Mouse (Mus musculus): ENCODE measurements at regions not wholly inside any gene's neighbourhood (a gene's known extent, or its start where the extent isn't known, plus 50 kb on each side); places are given as distances from the start of the nearest gene placed in this dataset.

- TF ChIP-seq CTCF (conservative IDR thresholded peaks at IDR 0.05), result no peak
- no peak overlapping the region for H3K4me3 ChIP-seq
Measured at GRCm38 (mm10) chr16:51722682-51723081, 308.3 kb upstream of the Cblb start.

DNA sequence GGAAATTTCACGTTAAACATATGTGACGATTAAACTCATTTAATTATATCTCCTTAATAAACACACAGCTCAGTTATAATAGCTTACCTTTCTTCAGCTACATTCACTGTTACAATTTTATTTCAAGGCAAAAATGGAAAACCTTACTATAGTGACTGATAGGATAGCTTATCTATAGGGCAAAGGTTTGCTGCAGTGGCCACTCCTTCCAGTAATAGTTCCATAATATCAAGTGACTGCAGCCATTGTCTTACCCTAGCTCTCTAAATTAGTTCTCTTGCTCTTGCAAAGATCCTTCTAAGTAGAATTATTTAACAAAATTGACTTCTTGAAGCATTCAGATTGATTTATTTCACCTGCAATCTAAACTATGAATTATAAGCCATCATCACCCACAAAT lies 289.1 kb upstream of the Cblb start:
- no peak overlapping the region for H3K27ac ChIP-seq
- TF ChIP-seq CTCF (conservative IDR thresholded peaks at IDR 0.05), result no peak
- H3K4me3 ChIP-seq, result no peak overlapping the region
- DNase-seq (ENCODE audit: low spot score in 2 of 2), result no peak

More at GRCm38 (mm10) chr16:51722682-51723081, 308.3 kb upstream of the Cblb start:
- DNase-seq (ENCODE audit: low spot score in 2 of 2), result no peak
- no peak overlapping the region for H3K27ac ChIP-seq

DNA sequence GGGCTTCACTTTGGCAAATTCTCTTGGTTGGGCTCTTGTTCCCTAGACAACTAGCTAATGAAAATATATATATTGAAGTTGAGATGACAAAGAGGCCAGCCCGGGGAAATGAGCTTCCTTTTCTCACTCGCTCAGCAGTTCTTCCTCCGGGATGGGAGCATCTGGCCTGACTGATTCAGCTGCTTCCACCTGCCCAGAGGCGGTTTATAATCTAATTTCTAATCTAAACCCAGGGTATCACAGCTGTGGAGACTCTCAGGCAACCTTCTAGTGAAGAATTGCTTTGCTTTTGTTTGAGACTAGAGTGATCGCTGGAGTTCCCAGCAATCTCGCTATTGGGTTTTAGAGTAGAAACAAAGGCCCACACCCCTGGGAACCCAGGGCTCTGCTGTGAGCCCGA lies 279.1 kb upstream of the Cblb start:
- no peak overlapping the region for H3K4me3 ChIP-seq
- DNase-seq (ENCODE audit: low spot score in 2 of 2), result no peak
- H3K27ac ChIP-seq, result no peak overlapping the region
- TF ChIP-seq CTCF (conservative IDR thresholded peaks at IDR 0.05), result no peak

DNA sequence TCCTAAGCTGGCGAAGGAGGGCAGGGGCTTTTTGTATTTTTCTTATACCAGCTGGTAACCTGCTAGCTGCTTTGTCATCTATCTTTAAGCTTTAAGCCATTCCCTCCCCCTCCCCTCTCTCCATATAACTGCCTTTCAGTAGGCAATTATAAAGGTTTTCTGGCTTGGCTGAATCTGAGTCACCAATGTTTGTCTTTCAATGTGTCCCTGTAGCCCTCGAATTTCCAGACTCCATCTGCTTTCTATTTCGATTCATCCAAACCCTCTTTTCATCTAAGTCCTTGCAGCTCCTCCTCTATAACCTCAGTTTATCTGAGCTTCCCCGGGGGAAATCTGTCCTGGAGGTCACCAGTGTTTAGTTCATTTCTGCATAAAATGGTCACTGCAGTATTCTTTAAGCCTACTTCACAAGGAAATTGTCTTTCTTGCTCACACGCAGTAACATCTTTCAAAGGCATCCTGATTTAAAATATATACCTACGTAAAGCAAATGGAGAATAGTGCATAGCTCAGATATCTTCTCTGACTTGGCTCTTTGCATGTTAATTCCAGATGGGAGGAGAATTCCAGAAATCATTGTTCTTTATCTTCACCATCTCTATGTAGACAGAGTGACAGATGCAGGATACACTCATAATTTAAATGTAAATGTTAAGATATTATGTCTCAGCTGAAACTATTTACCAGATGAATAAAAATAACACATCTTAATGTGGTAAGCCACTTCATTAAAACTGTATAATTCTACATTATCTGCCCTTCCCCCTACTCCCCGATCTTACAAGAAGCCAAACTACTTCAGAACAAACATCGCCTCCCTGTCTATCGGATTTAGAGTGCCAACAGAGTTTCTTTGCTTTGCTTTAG lies 272.4 kb upstream of the Cblb start:
- DNase-seq (ENCODE audit: low spot score in 2 of 2), result peak; percentile 11 to 21
- no peak for TF ChIP-seq CTCF (conservative IDR thresholded peaks at IDR 0.05)
- Histone ChIP-seq H3K27ac (peak overlapping the region; percentile 70), H3K4me3 (no peak overlapping the region)

- peak; percentile 63 to 80 for DNase-seq (ENCODE audit: low spot score in 2 of 2)
- TF ChIP-seq CTCF (conservative IDR thresholded peaks at IDR 0.05), result no peak
- Histone ChIP-seq H3K27ac (peak overlapping the region; percentile 70), H3K4me3 (no peak overlapping the region)
Measured at GRCm38 (mm10) chr16:51759228-51759647, 271.8 kb upstream of the Cblb start.

DNA sequence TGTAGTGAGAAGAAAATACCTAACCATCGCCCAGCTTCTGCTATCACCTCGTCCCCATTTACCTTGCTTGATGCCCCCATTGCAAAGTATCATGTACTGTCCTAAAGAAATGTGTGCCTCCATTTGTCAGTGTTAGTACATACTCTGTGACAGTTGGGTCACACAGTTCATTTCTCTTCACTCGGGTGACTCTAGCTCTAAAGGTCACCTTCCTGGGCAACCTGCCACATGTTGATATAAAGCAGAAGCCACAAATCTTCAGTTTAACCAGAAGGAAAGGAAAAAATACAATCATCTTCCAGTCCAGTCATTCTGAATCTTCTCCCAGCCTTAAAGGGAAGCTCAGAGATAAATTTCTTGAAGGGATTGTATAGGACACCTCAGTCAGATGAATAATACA lies 263.5 kb upstream of the Cblb start:
- no peak overlapping the region for H3K4me3 ChIP-seq
- H3K27ac ChIP-seq, result no peak overlapping the region
- no peak for DNase-seq (ENCODE audit: low spot score in 2 of 2)
- no peak for TF ChIP-seq CTCF (conservative IDR thresholded peaks at IDR 0.05)

DNA sequence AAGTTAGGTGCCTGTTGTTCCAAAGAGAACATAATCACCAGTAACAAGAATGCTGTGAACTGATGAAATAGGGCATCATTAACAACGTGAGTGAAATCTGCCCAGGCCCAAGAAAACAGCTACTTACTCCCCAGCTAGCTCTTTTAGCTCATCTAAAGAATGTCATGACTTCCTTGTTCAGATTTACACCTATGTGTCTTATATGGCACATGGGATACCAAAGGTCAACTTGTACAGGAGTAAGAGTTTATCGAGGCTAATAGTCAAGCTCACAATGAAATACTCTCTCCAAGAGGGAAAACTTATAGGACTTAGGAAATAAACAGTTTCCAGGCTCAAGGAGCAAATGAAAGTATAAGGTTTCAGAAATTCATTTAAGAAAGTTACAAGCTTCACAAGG lies 252.1 kb upstream of the Cblb start:
- no peak for TF ChIP-seq CTCF (conservative IDR thresholded peaks at IDR 0.05)
- no peak overlapping the region for H3K27ac ChIP-seq
- H3K4me3 ChIP-seq, result no peak overlapping the region
- no peak for DNase-seq (ENCODE audit: low spot score in 2 of 2)

GRCm38 (mm10) chr16:51795003-51795402 lies 236.0 kb upstream of the Cblb start:
- H3K4me3 ChIP-seq, result no peak overlapping the region
- no peak overlapping the region for H3K27ac ChIP-seq
- TF ChIP-seq CTCF (conservative IDR thresholded peaks at IDR 0.05), result no peak

DNA sequence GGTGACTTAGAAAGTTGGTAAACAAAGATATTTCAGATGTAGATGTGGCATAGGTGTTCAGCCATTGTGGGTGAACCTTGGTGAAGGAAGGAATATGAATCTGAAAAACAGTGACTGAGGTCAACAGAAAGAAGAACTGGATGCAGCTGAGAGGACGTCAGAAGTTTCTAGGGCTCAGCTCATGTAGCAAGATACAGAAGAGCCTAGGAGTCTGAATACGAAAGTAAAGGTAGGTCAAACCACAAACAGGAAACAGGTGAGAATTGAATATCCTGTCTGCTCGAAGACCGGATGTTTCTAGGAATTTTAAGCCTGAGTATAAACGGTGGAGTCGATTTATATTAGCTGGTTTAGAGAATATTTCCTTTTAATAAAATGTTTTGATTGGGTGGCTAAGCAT lies 223.7 kb upstream of the Cblb start:
- Histone ChIP-seq H3K4me3 (no peak overlapping the region), H3K27ac (no peak overlapping the region)
- no peak for TF ChIP-seq CTCF (conservative IDR thresholded peaks at IDR 0.05)
- DNase-seq (ENCODE audit: low spot score in 2 of 2), result no peak

More at GRCm38 (mm10) chr16:51795003-51795402, 236.0 kb upstream of the Cblb start:
- DNase-seq (ENCODE audit: low spot score in 2 of 2), result no peak

DNA sequence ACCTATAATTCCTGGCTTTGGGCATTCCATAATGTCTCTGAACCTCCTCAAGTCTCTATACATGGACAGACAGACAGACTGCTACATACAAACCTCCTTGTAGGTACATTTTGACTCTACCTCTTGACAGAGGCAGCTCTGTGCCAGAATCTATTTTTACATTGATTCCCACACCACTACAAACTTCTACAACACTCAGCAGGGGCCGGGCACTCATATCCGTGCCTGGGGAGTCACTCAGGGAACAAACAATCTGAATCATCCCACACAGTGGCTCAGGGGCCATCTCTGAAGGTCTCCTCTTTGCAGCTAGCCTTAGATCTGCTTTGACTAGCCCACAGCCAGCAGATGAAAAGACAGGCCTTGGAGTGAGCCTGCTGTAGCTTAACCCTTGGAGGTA lies 221.9 kb upstream of the Cblb start:
- H3K27ac ChIP-seq, result no peak overlapping the region
- TF ChIP-seq CTCF (conservative IDR thresholded peaks at IDR 0.05), result no peak
- no peak overlapping the region for H3K4me3 ChIP-seq
- no peak for DNase-seq (ENCODE audit: low spot score in 2 of 2)

DNA sequence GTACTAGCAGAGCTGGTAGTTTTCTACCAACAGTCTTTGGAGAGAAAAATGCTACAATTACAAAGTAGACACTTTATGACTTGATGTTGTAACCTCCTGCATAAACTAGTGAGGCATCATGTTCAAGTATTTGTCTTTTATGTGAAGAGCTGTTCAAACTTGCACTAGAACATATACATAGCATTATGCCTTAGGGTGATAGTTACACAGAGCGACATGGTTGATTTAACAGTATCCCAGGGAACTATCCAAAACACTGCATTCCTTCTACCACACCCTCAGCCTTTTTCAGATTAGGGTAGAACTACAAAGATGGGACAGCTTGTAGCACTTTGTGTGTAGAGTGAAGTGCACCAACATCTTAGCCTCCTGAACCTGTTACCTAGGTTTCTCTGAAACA lies 220.0 kb upstream of the Cblb start:
- Histone ChIP-seq H3K27ac (no peak overlapping the region), H3K4me3 (no peak overlapping the region)
- TF ChIP-seq CTCF (conservative IDR thresholded peaks at IDR 0.05), result no peak
- DNase-seq (ENCODE audit: low spot score in 2 of 2), result no peak

- DNase-seq (ENCODE audit: low spot score in 2 of 2), result no peak
- TF ChIP-seq CTCF (conservative IDR thresholded peaks at IDR 0.05), result no peak
- H3K4me3 ChIP-seq, result no peak overlapping the region
- H3K27ac ChIP-seq, result no peak overlapping the region
Measured at GRCm38 (mm10) chr16:51842770-51843169, 188.3 kb upstream of the Cblb start.

- no peak for TF ChIP-seq CTCF (conservative IDR thresholded peaks at IDR 0.05)
- Histone ChIP-seq H3K4me3 (no peak overlapping the region), H3K27ac (no peak overlapping the region)
- no peak for DNase-seq (ENCODE audit: low spot score in 2 of 2)
Measured at GRCm38 (mm10) chr16:51845539-51845938, 185.5 kb upstream of the Cblb start.

GRCm38 (mm10) chr16:51880711-51881110 lies 150.3 kb upstream of the Cblb start:
- no peak for DNase-seq (ENCODE audit: low spot score in 2 of 2)
- Histone ChIP-seq H3K27ac (no peak overlapping the region), H3K4me3 (no peak overlapping the region)
- no peak for TF ChIP-seq CTCF (conservative IDR thresholded peaks at IDR 0.05)
